Mouse (Mus musculus) left cerebral cortex, adult 9 months (tissue): ENCODE measurements around the gene Lgals4.

Experiments used
- DNase-seq, 2 experiments: peaks; one replicate each; pipeline ENCODE4 v3.0.0; 2022; ENCODE audit warnings: low spot score in 2 of 2

Gene Lgals4

GRCm38 (mm10) chr7:28833723-28834347, at the start of gene Lgals4:
Gene Lgals4, plus strand, starts transcription at chr7:28833854.
- DNase-seq: no peak

GRCm38 (mm10) chr7:28785161-28785560, 48.5 kb upstream of the Lgals4 start:
- no peak for DNase-seq

- DNase-seq: no peak
Observed at GRCm38 (mm10) chr7:28787884-28788283, 45.8 kb upstream of the Lgals4 start.

GRCm38 (mm10) chr7:28788307-28789195, 45.1 kb upstream of the Lgals4 start, which contains the start of gene Rinl:
Gene Rinl, plus strand, starts transcription at chr7:28788969.
- DNase-seq: no peak

- no peak for DNase-seq
Observed at GRCm38 (mm10) chr7:28789235-28789634, 44.4 kb upstream of the Lgals4 start.

GRCm38 (mm10) chr7:28790066-28790806, 43.4 kb upstream of the Lgals4 start:
- DNase-seq: no peak

- no peak for DNase-seq
Observed at GRCm38 (mm10) chr7:28791706-28792105, 41.9 kb upstream of the Lgals4 start.

GRCm38 (mm10) chr7:28792391-28793185, 41.1 kb upstream of the Lgals4 start:
- DNase-seq: no peak

GRCm38 (mm10) chr7:28793834-28794233, 39.8 kb upstream of the Lgals4 start:
- no peak for DNase-seq

- DNase-seq: no peak
Observed at GRCm38 (mm10) chr7:28794496-28794895, 39.2 kb upstream of the Lgals4 start.

GRCm38 (mm10) chr7:28795832-28796231, 37.8 kb upstream of the Lgals4 start:
- DNase-seq: no peak

GRCm38 (mm10) chr7:28796562-28796975, 37.1 kb upstream of the Lgals4 start:
- DNase-seq: peak in 1 of 2 experiments; percentile 75

GRCm38 (mm10) chr7:28799994-28800393, 33.7 kb upstream of the Lgals4 start:
- no peak for DNase-seq

- DNase-seq: no peak
Observed at GRCm38 (mm10) chr7:28801451-28801850, 32.2 kb upstream of the Lgals4 start.

GRCm38 (mm10) chr7:28801901-28802670, 31.6 kb upstream of the Lgals4 start:
- DNase-seq: no peak

- no peak for DNase-seq
Observed at GRCm38 (mm10) chr7:28802846-28803588, 30.6 kb upstream of the Lgals4 start.

GRCm38 (mm10) chr7:28803756-28804155, 29.9 kb upstream of the Lgals4 start:
- no peak for DNase-seq

GRCm38 (mm10) chr7:28806869-28807268, 26.8 kb upstream of the Lgals4 start:
- no peak for DNase-seq

GRCm38 (mm10) chr7:28807641-28808220, 25.9 kb upstream of the Lgals4 start:
- DNase-seq: peak in 1 of 2 experiments; percentile 32
